Mouse (Mus musculus): ENCODE measurements around the gene Emx2.

The Emx2 gene

DNA sequence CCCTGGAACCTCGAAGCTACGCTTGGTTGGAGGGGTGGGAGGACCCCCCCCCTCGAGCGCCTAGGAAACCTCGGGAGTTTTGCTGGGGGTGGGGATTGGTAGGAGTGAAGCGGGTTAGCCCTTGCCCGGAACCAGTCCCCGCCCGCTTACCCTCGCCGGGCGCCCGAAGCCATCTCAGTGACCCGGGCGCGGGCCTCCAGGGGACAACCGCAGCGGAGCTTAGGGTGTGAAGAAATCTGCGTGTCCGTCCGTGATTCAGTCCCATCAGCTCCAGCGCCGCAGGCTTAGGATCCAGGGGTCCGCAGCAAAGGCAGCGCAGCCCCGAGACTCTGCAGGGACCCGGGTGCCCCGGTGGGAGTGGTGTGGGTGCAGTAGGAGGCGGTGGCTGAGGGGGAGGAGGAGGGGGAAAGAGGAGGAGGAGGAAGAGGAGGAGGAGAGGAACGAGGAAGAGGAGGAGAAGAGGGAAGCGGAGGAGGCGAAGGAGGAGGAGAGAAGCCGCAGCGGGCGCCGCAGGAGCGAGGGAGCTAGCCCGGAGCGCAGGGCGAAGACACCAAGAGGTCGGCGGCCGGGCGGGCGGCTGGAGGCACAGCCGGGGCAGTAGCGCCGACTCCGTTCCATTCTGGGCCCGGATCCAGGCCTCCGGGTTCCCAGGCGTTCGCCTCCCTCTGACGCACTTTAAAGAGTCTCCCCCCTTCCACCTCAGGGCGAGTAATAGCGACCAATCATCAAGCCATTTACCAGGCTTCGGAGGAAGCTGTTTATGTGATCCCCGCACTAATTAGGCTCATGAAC, at the start of gene Emx2:
Gene Emx2, plus strand, starts transcription at position 422 of the 792 bp plus-strand sequence.
- no peak for DNase-seq (ENCODE audit: extremely low read depth, insufficient read length, low spot score)

DNA sequence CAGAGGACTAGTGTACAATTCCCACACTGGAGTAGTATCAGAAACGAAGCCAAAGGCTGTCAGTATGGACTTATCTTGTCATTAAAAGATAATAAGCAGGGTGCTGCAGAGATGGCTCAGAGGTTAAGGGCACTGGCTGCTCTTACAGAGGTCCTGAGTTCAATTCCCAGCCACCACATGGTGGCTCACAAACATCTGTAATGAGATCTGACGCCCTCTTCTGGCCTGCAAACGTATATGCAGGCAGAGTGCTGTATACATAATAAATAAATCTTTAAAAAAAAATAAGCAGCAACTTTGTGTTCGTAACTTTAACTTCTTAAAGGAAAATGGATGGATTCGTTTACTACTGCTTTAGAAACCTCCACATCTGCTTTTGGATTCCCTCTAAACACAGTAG, 44.0 kb upstream of the Emx2 start:
- DNase-seq (ENCODE audit: extremely low read depth, insufficient read length, low spot score) = no peak

DNA sequence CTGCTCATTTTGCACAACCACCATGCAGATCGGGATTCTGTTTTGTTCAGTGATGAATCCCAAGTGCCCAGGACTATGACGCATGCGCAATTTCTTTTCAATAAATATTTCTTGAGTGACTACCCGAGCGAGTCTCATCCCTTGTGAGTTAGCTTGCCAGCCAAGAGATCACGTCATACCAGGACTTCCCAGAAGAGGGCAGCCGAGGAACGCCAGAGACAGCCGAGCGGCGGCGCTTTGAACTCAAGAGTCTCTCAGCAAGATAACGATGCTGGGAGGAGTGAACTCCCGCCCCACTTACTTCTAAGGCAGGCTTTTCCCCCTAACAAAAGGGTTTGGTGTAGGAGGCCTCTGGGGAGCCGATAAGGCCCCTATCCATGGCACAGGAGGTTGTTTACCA, 40.1 kb upstream of the Emx2 start:
- DNase-seq (ENCODE audit: extremely low read depth, insufficient read length, low spot score) = peak; percentile 65

DNA sequence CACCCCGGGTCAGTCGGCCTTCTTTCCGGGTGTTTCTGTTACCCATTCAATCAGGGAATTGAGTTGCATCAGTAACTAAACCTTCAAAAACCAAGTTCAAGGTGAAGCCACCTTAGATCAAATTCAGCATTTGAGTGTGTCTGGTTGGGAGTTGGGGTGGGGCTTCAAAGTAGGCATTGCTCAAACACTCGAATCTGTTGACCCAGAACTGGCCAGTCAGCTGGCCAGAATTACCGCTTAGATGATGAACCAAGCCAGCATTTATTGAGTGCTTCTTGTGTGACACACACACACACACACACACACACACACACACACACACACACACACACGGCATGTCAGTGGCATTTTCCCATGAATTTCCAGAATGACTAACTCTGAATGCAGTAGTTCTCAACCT, 39.5 kb upstream of the Emx2 start:
- no peak for DNase-seq (ENCODE audit: extremely low read depth, insufficient read length, low spot score)

DNA sequence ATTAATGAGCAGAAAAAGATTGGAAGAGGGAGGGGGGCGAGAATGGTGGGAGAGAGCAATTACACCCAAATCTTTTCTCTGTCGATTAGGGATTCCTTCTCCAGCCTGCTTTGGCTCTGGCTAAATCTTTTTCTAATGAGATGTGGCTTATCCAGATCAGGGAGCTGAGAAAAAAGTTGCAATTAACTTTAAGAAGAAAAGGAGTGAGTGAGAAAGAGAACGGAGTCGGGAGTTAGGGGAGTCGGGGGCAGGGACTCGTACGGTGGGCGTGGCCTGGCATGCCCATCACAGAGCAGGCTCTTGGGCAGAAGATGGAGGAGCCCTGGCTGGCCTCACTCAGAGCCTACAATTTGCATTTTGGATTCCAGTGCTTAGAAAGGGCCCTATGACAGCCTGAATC, 35.8 kb upstream of the Emx2 start:
- no peak for DNase-seq (ENCODE audit: extremely low read depth, insufficient read length, low spot score)

DNA sequence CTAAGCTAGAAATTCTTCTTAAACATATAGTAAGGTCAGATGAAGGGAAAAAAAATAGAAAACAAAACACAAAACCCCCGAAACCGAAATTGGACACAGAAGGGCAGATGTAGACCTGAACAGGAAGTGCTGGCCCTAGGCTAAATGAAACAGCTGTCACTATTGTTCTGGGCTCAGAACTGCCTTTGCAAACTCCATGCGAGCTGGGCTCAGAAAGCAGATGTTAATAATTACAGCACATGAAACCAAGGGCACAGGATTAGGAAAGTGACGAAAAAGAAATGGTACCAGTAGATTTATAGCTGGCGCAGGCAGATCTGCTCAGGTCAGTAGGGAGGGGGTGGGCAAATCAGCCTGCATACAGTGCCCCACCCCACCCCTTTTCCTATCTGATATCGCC, 34.5 kb upstream of the Emx2 start:
- DNase-seq (ENCODE audit: extremely low read depth, insufficient read length, low spot score) = no peak

DNA sequence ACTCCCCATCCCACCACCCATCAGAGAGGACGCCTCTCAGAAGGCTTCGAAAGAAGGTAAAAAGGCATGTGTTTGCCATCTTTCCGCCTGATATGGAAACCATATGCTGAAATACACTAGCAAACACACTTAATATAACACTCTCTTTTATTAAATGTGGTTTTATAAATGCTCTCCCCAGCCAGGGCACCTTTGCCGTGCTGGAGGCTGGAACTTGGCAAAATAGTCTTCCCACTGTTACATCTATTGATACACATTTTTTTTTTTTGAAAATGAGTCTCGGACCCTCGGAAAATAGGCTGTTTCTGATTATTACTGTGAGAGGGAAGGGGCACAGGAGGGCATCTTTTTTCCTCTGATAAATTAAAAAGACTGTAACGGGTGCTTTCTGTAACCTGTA, 33.2 kb upstream of the Emx2 start:
- DNase-seq (ENCODE audit: extremely low read depth, insufficient read length, low spot score) = no peak

DNA sequence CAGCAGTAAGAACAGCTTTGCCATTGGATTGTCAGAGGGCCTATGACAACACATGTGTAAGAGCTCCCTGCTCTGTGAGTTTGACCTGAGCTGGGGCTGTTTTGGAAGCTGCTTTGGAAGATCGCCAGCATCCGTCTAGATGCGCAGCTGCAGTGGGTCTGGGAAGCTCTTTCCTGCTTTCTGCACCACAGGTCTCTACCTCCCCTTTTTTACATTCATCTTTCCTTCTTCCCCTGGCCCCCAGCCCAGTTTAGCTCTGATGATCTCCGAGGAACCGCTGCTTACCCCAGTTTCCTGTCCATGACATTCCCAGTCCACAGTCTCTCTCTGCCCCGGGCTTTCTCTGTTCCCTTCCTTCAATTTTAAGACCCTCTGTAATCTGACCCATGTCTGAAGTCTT, 25.9 kb upstream of the Emx2 start:
- DNase-seq (ENCODE audit: extremely low read depth, insufficient read length, low spot score) = no peak

DNA sequence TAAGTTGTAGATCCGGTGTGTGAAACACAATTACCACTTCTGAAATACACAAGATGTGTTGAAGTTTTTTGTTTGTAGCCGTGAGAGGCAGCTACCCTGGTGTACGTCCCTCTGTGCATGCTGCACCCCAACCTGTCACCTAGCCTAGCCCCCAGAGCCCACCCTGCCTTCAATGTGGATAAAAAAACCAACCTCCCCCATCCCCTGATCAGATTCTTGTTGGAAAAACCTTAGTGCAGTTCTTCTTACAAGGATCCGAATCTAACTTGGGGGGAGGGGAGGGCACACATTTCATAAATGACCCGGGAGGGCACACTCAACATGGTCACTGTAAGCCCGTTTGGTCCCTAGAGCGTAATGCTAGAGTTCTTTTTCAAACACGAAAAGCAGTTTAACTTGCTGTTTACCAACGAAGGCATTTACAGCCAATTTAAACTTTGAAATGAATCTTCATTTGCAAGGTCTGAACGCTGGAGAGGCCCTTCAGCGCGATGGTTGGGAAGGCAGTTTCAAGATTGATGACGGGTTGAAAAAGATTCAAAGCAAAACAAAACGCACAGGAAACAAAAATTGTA, 7.5 kb upstream of the Emx2 start:
- no peak for DNase-seq (ENCODE audit: extremely low read depth, insufficient read length, low spot score)

DNA sequence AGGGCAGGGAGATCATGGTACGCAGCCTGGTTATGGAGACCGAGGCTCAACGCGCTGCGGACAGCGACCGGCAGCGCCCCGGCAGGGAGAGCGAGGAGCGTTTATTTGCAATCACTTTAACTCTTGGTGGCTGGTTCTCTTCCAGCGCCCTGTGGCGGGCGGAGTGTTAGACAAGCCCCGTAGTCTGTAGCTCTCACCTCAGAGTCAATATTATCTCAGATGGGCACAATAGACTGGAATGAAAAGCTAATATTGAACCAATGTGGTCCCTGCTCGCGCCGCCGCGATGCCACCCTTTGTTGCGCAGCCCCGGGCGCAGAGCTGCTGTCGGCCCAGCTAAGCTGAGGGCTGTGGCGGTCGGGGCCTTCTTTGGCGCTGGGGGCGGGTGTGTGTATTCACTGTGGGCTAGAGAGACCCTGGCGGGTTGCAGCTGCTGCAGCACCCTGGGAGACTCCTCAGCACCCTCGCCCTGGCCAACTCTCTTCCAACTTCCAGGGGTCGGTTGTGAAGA, 6.7 kb upstream of the Emx2 start:
- DNase-seq (ENCODE audit: extremely low read depth, insufficient read length, low spot score) = no peak

DNA sequence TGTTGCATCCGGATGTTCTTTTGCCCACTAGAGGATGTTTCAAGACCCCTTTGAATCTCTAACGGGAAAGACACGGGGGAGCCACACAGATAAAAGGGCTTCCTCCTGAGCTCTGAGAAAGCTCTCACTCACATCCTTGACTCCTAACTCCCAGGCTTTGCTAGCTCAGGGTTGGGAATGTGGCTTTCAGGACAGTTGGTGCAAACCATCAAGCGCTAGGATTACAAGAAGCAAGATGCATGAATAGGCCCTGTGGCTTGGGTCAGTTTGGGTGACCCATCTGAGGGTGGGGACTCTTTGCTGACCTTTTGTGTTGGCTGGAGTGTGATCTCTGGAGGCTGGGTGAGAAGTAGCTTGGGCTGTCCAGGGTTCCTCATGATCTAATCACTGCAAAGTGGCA, 5.9 kb upstream of the Emx2 start:
- DNase-seq (ENCODE audit: extremely low read depth, insufficient read length, low spot score) = no peak

DNA sequence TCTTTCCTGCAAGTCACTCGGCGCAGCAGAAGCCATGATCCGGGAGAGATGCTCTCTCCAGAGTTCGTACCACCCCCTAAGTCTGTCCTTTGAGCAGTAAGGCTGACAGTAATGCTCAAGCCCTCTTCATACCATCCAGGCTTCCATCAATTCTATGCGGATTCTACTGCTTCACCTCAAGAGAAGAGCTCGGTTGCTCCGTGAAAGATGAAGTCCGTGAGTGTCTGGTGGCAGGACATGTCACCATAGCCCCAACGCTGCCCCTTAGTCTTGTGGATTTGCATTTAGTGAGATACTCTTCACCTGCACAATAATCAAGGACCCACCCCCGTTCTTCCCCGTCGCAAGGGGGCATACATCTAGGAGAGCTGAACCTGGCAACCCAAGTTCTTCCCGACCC, 4.6 kb upstream of the Emx2 start:
- no peak for DNase-seq (ENCODE audit: extremely low read depth, insufficient read length, low spot score)

DNA sequence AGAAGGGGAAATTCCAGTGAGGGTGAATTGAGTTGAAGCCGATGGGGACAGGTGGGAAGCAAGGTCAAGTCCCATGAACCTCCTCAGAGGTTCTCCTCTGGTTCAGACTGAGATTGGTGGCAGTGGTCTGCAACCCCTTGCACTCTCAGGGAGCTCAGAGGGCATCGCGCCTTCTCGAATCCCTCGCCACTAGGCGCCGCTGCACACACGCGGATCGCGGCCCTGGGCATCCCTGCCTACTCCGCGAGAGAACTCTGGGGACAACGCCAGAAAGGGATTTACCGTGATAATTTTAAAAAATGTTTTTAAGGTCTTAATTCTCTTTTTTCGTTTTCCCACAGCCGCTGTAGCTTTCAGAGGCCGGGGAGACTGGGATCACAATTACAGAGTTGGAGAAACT, 4.0 kb upstream of the Emx2 start:
- no peak for DNase-seq (ENCODE audit: extremely low read depth, insufficient read length, low spot score)

DNA sequence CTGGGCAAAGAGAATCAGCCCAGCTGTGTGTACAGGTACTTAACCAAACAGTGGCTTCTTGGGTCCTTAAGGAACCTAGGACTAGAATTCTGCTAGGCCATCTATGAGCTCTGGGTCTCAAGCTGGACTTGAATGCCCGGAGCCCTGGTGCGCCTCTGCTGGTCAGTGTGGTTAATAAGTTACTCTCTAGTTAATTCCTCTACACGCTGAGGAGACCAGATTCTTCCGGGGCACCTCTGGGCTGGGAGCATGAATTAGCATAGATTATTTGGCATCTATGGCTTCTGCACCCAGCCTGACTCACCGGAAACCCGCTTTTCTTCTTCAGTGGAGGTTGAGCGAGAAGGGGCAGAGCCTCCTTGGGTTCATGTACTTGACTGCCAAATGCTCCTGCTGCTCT, 2.5 kb upstream of the Emx2 start:
- no peak for DNase-seq (ENCODE audit: extremely low read depth, insufficient read length, low spot score)

DNA sequence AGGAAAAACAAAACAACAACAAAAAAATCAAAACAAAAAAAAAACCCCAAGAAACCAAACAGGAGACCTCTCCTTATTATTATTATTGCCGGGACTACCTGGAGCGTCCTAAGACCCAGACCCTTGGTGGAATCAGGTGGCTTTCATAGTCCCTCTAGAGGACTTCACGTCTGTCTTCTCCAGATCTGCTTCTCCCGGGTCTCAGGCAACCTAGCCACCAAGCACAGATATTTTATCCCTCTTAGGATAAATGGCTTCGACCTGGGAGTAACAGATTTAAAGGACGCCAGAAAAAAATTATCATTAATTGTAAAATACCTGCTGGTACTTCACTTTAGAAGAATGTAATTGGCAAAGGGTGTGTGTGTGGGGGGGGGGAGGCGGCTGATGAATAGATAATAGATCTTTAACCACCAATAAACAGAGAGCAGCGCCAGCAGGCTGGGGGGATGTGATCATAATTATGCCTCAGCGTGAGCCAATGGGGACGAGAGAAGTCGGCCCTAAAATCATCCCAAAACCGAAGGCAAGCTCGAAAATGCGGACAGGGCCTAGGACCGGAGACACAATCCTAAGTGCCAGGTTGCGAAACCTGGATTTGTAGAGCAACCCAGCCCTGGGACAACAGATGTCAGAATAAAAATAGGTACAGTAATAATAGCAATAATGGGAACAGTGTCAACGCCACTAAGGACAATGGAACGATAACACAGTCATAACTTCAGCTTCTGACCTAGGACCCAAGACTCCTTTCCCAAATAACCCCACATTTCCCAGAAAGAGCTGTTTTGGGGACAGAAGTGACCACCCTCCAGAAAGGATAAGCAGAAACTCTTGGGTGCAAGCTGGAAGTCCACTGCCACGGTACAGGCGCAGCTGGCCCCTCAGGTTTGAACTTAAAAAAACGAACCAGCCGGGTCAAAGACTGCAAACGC, 894 bp upstream of the Emx2 start:
- no peak for DNase-seq (ENCODE audit: extremely low read depth, insufficient read length, low spot score)

DNA sequence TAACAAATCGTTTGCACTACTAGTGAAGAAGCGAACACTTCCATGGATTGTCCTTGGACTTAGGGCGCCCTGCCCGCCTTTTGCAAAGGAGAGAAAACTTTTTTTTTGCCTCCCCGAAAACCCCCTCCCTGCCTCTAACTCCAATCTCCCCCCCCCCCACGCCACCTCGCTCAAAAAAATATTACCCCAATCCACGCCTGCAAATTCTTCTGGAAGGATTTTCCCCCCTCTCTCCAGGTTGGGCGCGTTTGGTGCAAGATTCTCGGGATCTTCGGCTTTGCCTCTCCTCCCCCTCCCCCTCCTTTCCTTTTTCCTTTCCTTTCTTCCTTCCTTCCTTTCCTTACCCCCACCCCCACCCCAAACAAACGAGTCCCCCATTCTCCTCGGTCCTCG, 567 bp downstream of the Emx2 start:
- DNase-seq (ENCODE audit: extremely low read depth, insufficient read length, low spot score) = no peak

DNA sequence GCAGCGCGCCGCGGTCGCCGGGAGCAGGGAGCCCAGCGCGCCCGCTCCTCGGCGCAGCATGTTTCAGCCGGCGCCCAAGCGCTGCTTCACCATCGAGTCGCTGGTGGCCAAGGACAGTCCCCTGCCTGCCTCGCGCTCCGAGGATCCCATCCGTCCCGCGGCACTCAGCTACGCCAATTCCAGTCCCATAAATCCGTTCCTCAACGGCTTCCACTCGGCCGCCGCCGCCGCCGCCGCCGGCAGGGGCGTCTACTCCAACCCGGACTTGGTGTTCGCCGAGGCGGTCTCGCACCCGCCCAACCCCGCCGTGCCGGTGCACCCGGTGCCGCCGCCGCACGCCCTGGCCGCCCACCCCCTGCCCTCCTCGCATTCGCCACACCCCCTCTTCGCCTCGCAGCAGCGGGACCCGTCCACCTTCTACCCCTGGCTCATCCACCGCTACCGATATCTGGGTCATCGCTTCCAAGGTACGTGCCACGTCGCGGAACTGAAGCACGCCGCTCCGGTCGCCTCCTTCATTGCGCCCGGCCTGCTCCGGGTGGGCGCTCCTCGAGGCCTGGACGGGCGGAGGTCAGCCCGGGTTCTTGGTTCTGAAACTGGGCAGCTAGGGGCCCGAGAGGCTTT, 1.1 kb downstream of the Emx2 start:
- DNase-seq (ENCODE audit: extremely low read depth, insufficient read length, low spot score) = no peak

DNA sequence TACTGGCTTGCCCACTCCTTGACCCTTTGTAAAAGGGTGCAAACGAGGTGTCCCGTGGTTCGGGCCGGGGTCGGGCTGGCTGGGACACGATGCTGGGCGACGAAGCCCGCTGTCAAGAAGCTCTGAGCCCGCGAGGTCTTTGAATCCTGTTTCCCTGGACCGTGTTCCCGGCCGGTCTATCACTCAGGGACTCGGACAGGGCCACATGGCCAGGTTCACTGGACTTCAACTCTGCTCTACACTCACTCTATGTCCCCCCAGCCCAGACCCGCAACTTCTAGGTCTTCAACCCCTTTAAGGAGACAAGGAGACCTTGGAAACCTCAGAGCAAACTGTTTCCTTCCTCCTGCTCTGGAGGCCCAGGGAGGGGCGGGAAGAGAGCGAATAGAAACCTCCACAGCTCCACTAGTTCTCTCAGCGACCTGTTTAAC, 1.7 kb downstream of the Emx2 start:
- DNase-seq (ENCODE audit: extremely low read depth, insufficient read length, low spot score) = no peak

DNA sequence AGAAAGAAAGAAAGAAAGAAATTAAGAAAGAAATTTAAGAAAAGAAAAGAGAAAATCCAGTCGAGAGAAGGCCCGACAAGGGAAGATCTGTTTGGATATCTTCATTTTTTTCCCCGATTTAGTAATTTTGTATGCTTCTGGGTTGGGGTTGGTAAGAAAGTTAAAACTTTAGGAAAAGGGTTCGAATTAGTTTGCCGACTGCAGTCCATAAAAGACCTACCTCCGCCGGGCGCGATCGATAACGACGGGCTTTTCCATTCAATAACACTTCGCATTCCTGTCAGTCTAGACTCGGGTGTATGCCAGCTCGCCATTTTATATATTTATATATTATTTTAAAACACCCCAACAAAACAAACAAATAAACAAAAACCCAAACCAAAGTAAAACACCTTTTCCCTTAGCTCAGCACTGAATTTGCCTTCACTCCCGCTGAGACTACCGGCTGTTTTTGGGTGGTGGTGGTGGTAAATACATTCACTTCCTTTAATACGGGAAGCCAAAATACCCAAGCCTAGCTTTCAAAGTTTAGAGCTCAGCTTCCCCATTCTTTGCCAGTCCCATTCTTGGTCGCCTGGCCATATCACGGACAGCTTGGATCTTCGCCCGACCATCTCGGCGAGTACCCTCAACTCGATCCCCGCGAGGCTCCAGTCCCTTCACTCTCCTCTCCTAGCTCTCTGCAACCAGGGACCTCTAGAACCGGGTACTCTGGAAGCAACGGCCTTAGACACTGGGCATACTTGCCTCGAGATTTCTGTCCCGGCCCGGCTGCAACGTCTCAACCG, 2.4 kb downstream of the Emx2 start:
- DNase-seq (ENCODE audit: extremely low read depth, insufficient read length, low spot score) = no peak
